ENCODE assay signal across 10 mouse cellular contexts in the genomic region with DNA sequence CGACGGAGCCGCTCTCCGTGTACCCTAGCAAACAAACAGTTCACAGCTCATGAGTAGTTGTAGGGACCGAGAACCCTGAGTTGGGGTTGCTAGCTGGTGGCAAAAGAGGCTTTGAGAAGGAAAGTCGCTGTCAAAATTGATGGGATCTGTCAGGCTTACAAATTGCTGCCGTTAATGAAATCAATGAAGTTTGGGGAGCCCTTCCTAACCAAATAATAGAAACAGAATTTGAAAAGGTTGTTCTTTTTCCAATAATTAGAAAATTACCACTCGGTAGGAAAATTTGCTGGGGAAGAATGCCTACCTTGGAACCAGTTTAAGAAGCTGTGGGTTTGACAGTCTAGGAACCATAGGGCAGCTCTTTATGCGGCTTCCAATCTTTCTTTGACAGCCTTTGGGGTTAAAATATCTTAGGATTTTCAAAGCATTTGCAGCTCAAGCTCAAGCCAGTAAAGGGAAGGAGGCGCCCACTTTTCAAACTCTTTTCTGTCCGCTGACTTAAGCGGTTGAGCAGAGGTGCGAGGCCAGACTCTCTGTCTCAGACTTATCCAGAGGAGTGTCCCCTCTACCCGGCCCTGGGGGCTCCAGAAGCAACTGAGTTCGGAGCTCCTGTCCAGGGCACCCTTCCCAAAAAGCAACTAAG. TPM values are rescaled to one million over a fixed set of nuclear protein-coding genes. Genes with fewer than 3 reads are reported as not detected.
DNase-seq lines count a peak whose midpoint lies in the region; ATAC-seq and TF ChIP-seq lines count a peak whose summit lies in the region.
"Had no signal": no experiment of that assay in that cellular context is flagged by ENCODE, and none has a peak within 500 bp of the region (broad histone marks: within the 10 kb centered on the region; RNA-seq: fewer than 3 reads in every experiment).

No protein-coding gene starts in this region.

- H3K9me3 ChIP-seq in heart, embryonic 15.5 days (replicated peaks): no peaks in the 10 kb centered on the region
- H3K9me3 ChIP-seq in hindbrain, embryonic 10.5 days: no peaks in the 10 kb centered on the region
- H3K9me3 ChIP-seq in liver, postnatal 0 days (ENCODE audit: low read length): no peaks in the 10 kb centered on the region

- 2% methylated on average over 15 of the region's 15 CpGs for WGBS in heart, embryonic 15.5 days
- WGBS in hindbrain, embryonic 10.5 days: 1% methylated on average over 15 of the region's 15 CpGs
- WGBS in liver, postnatal 0 days (ENCODE audit: insufficient replicate concordance): 2% methylated on average over 15 of the region's 15 CpGs

- H3K4me1 ChIP-seq in heart, embryonic 15.5 days (replicated peaks): peaks cover 28% of the 10 kb centered on the region
- peaks cover 26% of the 10 kb centered on the region for H3K4me1 ChIP-seq in hindbrain, embryonic 10.5 days (replicated peaks)
- peaks cover 15% of the 10 kb centered on the region for H3K4me1 ChIP-seq in liver, postnatal 0 days (ENCODE audit: insufficient read depth)

- intact Hi-C loops in heart, postnatal 14 days (cut with DNase I): loop anchor here (5.0 kb wide), 2 partner anchors 34 to 81 kb away; a partner anchor contains a TSS

- no peak for DNase-seq in heart, postnatal 14 days
- peak; percentile 37 for DNase-seq in R1 (ENCODE audit: low read depth, low spot score)
- DNase-seq in hindbrain, embryonic 10.5 days (ENCODE audit: low spot score): no peak
- DNase-seq in liver, postnatal 0 days: no peak
- DNase-seq in thymus, postnatal 10 days (ENCODE audit: low spot score in 2 of 2): no peak
- DNase-seq in thymus, postnatal 36 days: no peak
- DNase-seq in urinary bladder, adult 2 months (ENCODE audit: low spot score): no peak

- H3K4me2 ChIP-seq in heart, embryonic 15.5 days: no peak overlapping the region; the same call in 1 of the 2 replicates
- peak overlapping the region; percentile 51; the same call in 1 of the 2 replicates for H3K4me2 ChIP-seq in liver, postnatal 0 days (ENCODE audit: low read depth, low read length)

- H3K9ac ChIP-seq in heart, embryonic 15.5 days: no peak overlapping the region
- no peak overlapping the region for H3K9ac ChIP-seq in liver, postnatal 0 days (replicated peaks)

- peaks cover 95% of the 10 kb centered on the region for H3K27me3 ChIP-seq in heart, embryonic 15.5 days
- peaks cover 100% of the 10 kb centered on the region for H3K27me3 ChIP-seq in hindbrain, embryonic 10.5 days (ENCODE audit: insufficient read depth, poor library complexity, severe bottlenecking)
- peaks cover 94% of the 10 kb centered on the region for H3K27me3 ChIP-seq in liver, postnatal 0 days (ENCODE audit: insufficient read depth, low read length)

- TF ChIP-seq EP300 in liver, postnatal 0 days (IDR thresholded peaks at IDR 0.05; ENCODE audit: low read depth): no peak

- peak overlapping the region; percentile 17 for H3K4me3 ChIP-seq in heart, embryonic 15.5 days
- peak overlapping the region; percentile 38 for H3K4me3 ChIP-seq in hindbrain, embryonic 10.5 days
- peak overlapping the region; percentile 22; the same call in 1 of the 2 replicates for H3K4me3 ChIP-seq in liver, postnatal 0 days (ENCODE audit: low read depth, low read length)

- no peaks in the 10 kb centered on the region for H3K36me3 ChIP-seq in heart, embryonic 15.5 days
- no peaks in the 10 kb centered on the region for H3K36me3 ChIP-seq in hindbrain, embryonic 10.5 days
- no peaks in the 10 kb centered on the region for H3K36me3 ChIP-seq in liver, postnatal 0 days (replicated peaks; ENCODE audit: insufficient read depth, low read length)
- H3K36me3 ChIP-seq: G1E had no signal

- TF ChIP-seq CTCF in liver, postnatal 0 days (IDR thresholded peaks at IDR 0.05; ENCODE audit: low read depth): no peak

- no peak overlapping the region for H3K27ac ChIP-seq in heart, embryonic 15.5 days
- H3K27ac ChIP-seq in hindbrain, embryonic 10.5 days: peak overlapping the region; percentile 54; the same call in 1 of the 2 replicates
- H3K27ac ChIP-seq in liver, postnatal 0 days (ENCODE audit: low read depth): no peak overlapping the region

- no peak for ATAC-seq in heart, embryonic 15.5 days (replicated peaks; ENCODE audit: insufficient number of reproducible peaks, insufficient read depth, low FRiP score, low read depth)
- no peak for ATAC-seq in liver, postnatal 0 days

RNA-seq across cellular contexts. Expression of a gene that starts 1.2 kb away (rescaled TPM):
- not detected in 2 replicates for polyA plus RNA-seq in heart, embryonic 15.5 days (2015; fragmentation: Nextera tagmentation; extraction: Ambion mirVana)
- not detected for total RNA-seq in heart, postnatal 14 days (2021)
- 0.19 and 0.47 TPM in 2 replicates for polyA plus RNA-seq in hindbrain, embryonic 10.5 days (2016; fragmentation: Nextera tagmentation; extraction: Ambion mirVana)
- polyA plus RNA-seq in liver, postnatal 0 days (2015; fragmentation: Nextera tagmentation; extraction: Ambion mirVana): not detected in 2 replicates
- polyA plus RNA-seq in urinary bladder, adult 2 months (2012; rRNA removed): 0.56 and 1.1 TPM in 2 replicates
- polyA plus RNA-seq: G1E; gonadal fat pad, adult 2 months had no signal

RNA-seq across cellular contexts. Expression of a gene that starts 10.0 kb away (rescaled TPM):
- polyA plus RNA-seq in heart, embryonic 15.5 days (2015; fragmentation: Nextera tagmentation; extraction: Ambion mirVana): 0.14 TPM in 1 of 2 replicates, not detected in the other
- not detected for total RNA-seq in heart, postnatal 14 days (2021)
- not detected in 2 replicates for polyA plus RNA-seq in hindbrain, embryonic 10.5 days (2016; fragmentation: Nextera tagmentation; extraction: Ambion mirVana)
- polyA plus RNA-seq in liver, postnatal 0 days (2015; fragmentation: Nextera tagmentation; extraction: Ambion mirVana): not detected in 2 replicates
- polyA plus RNA-seq in urinary bladder, adult 2 months (2012; rRNA removed): 15.4 and 17.9 TPM in 2 replicates
- polyA plus RNA-seq: G1E had no signal

RNA-seq across cellular contexts. Expression of a gene that starts 16.7 kb away (rescaled TPM):
- 0.10 TPM in 1 of 2 replicates, not detected in the other for polyA plus RNA-seq in heart, embryonic 15.5 days (2015; fragmentation: Nextera tagmentation; extraction: Ambion mirVana)
- total RNA-seq in heart, postnatal 14 days (2021): not detected
- polyA plus RNA-seq in hindbrain, embryonic 10.5 days (2016; fragmentation: Nextera tagmentation; extraction: Ambion mirVana): not detected in 2 replicates
- not detected in 2 replicates for polyA plus RNA-seq in liver, postnatal 0 days (2015; fragmentation: Nextera tagmentation; extraction: Ambion mirVana)
- 2.3 and 2.6 TPM in 2 replicates for polyA plus RNA-seq in urinary bladder, adult 2 months (2012; rRNA removed)
- total RNA-seq: G1E had no signal
- polyA plus RNA-seq: G1E had no signal

RNA-seq across cellular contexts. Expression of a gene that starts 21.2 kb away (rescaled TPM):
- polyA plus RNA-seq in heart, embryonic 15.5 days (2015; fragmentation: Nextera tagmentation; extraction: Ambion mirVana): not detected in 2 replicates
- not detected for total RNA-seq in heart, postnatal 14 days (2021)
- not detected in 2 replicates for polyA plus RNA-seq in hindbrain, embryonic 10.5 days (2016; fragmentation: Nextera tagmentation; extraction: Ambion mirVana)
- not detected in 2 replicates for polyA plus RNA-seq in liver, postnatal 0 days (2015; fragmentation: Nextera tagmentation; extraction: Ambion mirVana)
- polyA plus RNA-seq in urinary bladder, adult 2 months (2012; rRNA removed): 8.1 and 8.9 TPM in 2 replicates
- polyA plus RNA-seq: G1E had no signal

RNA-seq across cellular contexts. Expression of a gene that starts 33.6 kb away (rescaled TPM):
- polyA plus RNA-seq in heart, embryonic 15.5 days (2015; fragmentation: Nextera tagmentation; extraction: Ambion mirVana): 0.08 TPM in 1 of 2 replicates, not detected in the other
- total RNA-seq in heart, postnatal 14 days (2021): under 1 TPM in 1 of 2 experiments, not detected in 1; 0.14 TPM
- not detected in 2 replicates for polyA plus RNA-seq in hindbrain, embryonic 10.5 days (2016; fragmentation: Nextera tagmentation; extraction: Ambion mirVana)
- not detected in 2 replicates for polyA plus RNA-seq in liver, postnatal 0 days (2015; fragmentation: Nextera tagmentation; extraction: Ambion mirVana)
- polyA plus RNA-seq in urinary bladder, adult 2 months (2012; rRNA removed): 13.5 and 14.9 TPM in 2 replicates
- polyA plus RNA-seq: G1E had no signal

Comparison
In these comparisons a context has a peak if more than half of its experiments do, and no peak if none do; other contexts are left out.
1. RNA of a gene that starts 10.0 kb away (polyA plus RNA-seq): 15.4 to 17.9 TPM in urinary bladder, adult 2 months; 0.14 TPM in heart, embryonic 15.5 days, not detected in hindbrain, embryonic 10.5 days and not detected in liver, postnatal 0 days; every median in the first group is over 10 times any median in the second.
2. Peak in every context shown above with its lines, with median percentiles within 50 percentile points of each other: H3K4me3 ChIP-seq.